Mouse (Mus musculus): ENCODE measurements around the gene St6galnac1.
"Not testable (repeated sequence)": the region's sequence is repeated elsewhere in the genome, so short reads cannot be mapped to it uniquely, and the experiment has no call there.

DNA sequence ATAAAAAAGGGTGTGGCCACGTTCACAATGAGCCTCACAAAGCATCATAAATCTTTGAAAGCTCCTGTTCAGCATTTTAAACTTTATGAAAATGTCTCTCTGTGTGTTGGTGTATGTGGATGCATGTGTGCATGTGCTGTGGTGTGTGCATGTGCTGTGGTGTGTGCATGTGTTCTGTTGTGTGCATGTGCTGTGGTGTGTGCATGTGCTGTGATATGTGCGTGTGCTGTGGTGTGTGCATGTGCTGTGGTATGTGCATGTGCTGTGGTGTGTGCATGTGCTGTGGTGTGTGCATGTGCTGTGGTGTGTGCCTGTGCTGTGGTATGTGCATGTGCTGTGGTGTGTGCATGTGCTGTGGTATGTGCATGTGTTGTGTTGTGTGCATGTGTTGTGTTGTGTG is 29.9 kb downstream of the St6galnac1 start:
- not testable (repeated sequence) for TF ChIP-seq HCFC1 (IDR thresholded peaks at IDR 0.05; ENCODE audit: borderline replicate concordance, insufficient read depth, low read length); ZC3H11A (IDR thresholded peaks at IDR 0.05; ENCODE audit: borderline replicate concordance, low read depth, low read length)
